Mouse (Mus musculus): ENCODE data around the gene Slc39a11. TPM values are rescaled to one million over a fixed set of nuclear protein-coding genes. Genes with fewer than 3 reads are reported as not detected.
A peak's percentile ranks its signal among the peaks of the same experiment; 100 is the strongest.

The Slc39a11 gene
- polyA plus RNA-seq, 1 experiment from 2014 or later, result 12.5 TPM

DNA sequence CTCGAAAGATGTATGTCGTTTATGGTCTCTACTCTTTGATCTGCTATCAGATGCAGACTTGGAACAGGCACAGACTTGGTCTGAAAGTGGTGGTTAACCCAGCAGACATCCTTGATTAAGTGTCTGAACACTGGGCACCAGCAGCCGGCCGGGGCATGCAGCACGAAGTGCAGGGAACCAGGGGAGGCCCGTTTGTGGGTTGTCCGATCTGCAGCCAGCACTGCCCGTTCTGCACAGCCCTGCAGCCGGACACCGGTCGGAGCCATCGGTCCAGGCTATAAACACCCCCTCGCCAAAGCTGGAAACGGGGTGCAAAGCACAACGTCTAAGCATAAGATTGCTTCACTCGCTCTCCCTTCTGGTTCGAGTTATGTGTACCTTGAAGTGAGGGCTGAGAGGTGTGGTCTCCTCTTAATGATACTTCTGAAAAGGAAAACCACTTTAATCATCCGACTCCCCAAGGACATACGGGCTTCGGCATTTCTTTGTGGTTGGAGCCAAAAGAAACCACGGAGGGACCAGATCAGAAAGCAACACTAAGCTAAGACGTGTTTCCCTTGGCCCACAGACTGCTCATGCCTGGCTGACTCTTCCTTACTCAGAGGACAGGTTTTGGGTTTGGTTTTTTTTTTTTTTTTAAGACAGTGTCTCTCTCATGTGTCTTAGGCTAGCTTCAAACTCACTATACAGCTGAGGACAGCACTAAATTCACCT, 352.8 kb downstream of the Slc39a11 start:
- H3K27ac ChIP-seq (replicated peaks; ENCODE audit: low read depth, low read length), result 0 out of 2 replicates have a peak overlapping the region, but pooled peaks have one; percentile 4
- DNase-seq (ENCODE audit: low spot score), result peak; percentile 41
- no peaks in the 10 kb centered on the region for H3K4me1 ChIP-seq (ENCODE audit: control insufficient read depth, insufficient read depth, low read length)
- H3K36me3 ChIP-seq (replicated peaks; ENCODE audit: control insufficient read depth, insufficient read depth, low read depth, low read length), result no peaks in the 10 kb centered on the region
- 77% methylated on average over 22 of the region's 22 CpGs for WGBS
- no peak for ATAC-seq (replicated peaks; ENCODE audit: insufficient number of reproducible peaks, low FRiP score, low TSS enrichment, low read depth)
- H3K27me3 ChIP-seq (ENCODE audit: control insufficient read depth, insufficient read depth, low read length), result no peaks in the 10 kb centered on the region
- H3K4me3 ChIP-seq (ENCODE audit: low read depth, low read length), result no peak overlapping the region
- no peak overlapping the region for H3K4me2 ChIP-seq (ENCODE audit: low read depth, low read length)
- no peaks in the 10 kb centered on the region for H3K9me3 ChIP-seq (replicated peaks; ENCODE audit: control insufficient read depth, low read length)
- H3K9ac ChIP-seq (replicated peaks; ENCODE audit: low read length), result no peak overlapping the region

GRCm38 (mm10) chr11:113296162-113296561, 353.7 kb downstream of the Slc39a11 start:
- no peaks in the 10 kb centered on the region for H3K9me3 ChIP-seq (replicated peaks; ENCODE audit: control insufficient read depth, low read length)
- no peaks in the 10 kb centered on the region for H3K36me3 ChIP-seq (replicated peaks; ENCODE audit: control insufficient read depth, insufficient read depth, low read depth, low read length)
- H3K27ac ChIP-seq (replicated peaks; ENCODE audit: low read depth, low read length), result no peak overlapping the region
- ATAC-seq (replicated peaks; ENCODE audit: insufficient number of reproducible peaks, low FRiP score, low TSS enrichment, low read depth) (no peak), DNase-seq (ENCODE audit: low spot score) (peak; percentile 82)
- no peak overlapping the region for H3K4me2 ChIP-seq (ENCODE audit: low read depth, low read length)
- no peak overlapping the region for H3K4me3 ChIP-seq (ENCODE audit: low read depth, low read length)
- no peak overlapping the region for H3K9ac ChIP-seq (replicated peaks; ENCODE audit: low read length)
- no peaks in the 10 kb centered on the region for H3K4me1 ChIP-seq (ENCODE audit: control insufficient read depth, insufficient read depth, low read length)
- H3K27me3 ChIP-seq (ENCODE audit: control insufficient read depth, insufficient read depth, low read length), result no peaks in the 10 kb centered on the region
- 38% methylated on average over 7 of the region's 7 CpGs for WGBS

- 31% methylated on average over 8 of the region's 8 CpGs for WGBS
- Histone ChIP-seq H3K27ac (replicated peaks; ENCODE audit: low read depth, low read length) (no peak overlapping the region), H3K4me3 (ENCODE audit: low read depth, low read length) (no peak overlapping the region), H3K9ac (replicated peaks; ENCODE audit: low read length) (no peak overlapping the region), H3K9me3 (replicated peaks; ENCODE audit: control insufficient read depth, low read length) (no peaks in the 10 kb centered on the region), H3K36me3 (replicated peaks; ENCODE audit: control insufficient read depth, insufficient read depth, low read depth, low read length) (no peaks in the 10 kb centered on the region), H3K4me2 (ENCODE audit: low read depth, low read length) (no peak overlapping the region), H3K27me3 (ENCODE audit: control insufficient read depth, insufficient read depth, low read length) (no peaks in the 10 kb centered on the region), H3K4me1 (ENCODE audit: control insufficient read depth, insufficient read depth, low read length) (no peaks in the 10 kb centered on the region)
- ATAC-seq (replicated peaks; ENCODE audit: insufficient number of reproducible peaks, low FRiP score, low TSS enrichment, low read depth) (peak; percentile 27; the same call in 1 of the 2 replicates), DNase-seq (ENCODE audit: low spot score) (peak; percentile 36)
These were observed 355.4 kb downstream of the Slc39a11 start for GRCm38 (mm10) chr11:113294518-113294917.

DNA sequence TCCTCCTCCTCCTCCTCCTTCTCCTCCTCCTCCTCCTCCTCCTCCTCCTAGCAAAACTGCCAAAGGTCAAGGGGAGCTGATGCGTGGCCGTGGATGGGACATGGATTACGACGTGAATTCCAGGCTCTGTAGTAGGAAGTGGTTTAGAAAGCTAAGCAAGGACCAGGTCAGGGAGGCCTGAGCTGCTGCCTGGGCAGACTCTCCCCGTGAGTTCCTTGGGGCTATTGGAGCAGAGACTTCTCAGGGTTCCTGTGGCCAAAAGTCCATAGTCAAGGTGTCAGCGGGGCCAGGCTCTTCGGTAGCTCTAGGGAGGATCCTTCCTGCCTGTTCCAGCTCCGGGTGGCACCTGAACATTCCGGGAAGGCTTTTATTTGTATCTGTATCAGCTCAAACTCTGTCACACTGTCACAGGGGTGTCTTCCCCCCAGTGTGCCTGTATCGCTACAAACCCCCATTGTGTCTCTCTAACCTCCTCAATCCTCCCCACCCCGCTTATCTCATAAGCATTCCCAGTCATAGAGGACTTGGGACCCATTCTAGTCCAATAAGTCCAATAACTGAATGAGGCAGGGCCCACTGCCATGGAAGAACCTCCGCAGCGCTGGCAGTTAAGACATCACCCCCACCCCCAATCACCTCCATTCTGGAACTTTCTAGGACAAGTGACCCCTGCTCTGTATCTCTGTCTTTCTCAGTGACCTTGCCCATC, 356.8 kb downstream of the Slc39a11 start:
- 74% methylated on average over 13 of the region's 13 CpGs for WGBS
- no peaks in the 10 kb centered on the region for H3K9me3 ChIP-seq (replicated peaks; ENCODE audit: control insufficient read depth, low read length)
- no peaks in the 10 kb centered on the region for H3K27me3 ChIP-seq (ENCODE audit: control insufficient read depth, insufficient read depth, low read length)
- H3K36me3 ChIP-seq (replicated peaks; ENCODE audit: control insufficient read depth, insufficient read depth, low read depth, low read length), result no peaks in the 10 kb centered on the region
- no peak overlapping the region for H3K4me3 ChIP-seq (ENCODE audit: low read depth, low read length)
- no peak for DNase-seq (ENCODE audit: low spot score)
- H3K4me2 ChIP-seq (ENCODE audit: low read depth, low read length), result no peak overlapping the region
- no peaks in the 10 kb centered on the region for H3K4me1 ChIP-seq (ENCODE audit: control insufficient read depth, insufficient read depth, low read length)
- no peak overlapping the region for H3K27ac ChIP-seq (replicated peaks; ENCODE audit: low read depth, low read length)
- no peak overlapping the region for H3K9ac ChIP-seq (replicated peaks; ENCODE audit: low read length)
- no peak for ATAC-seq (replicated peaks; ENCODE audit: insufficient number of reproducible peaks, low FRiP score, low TSS enrichment, low read depth)

DNA sequence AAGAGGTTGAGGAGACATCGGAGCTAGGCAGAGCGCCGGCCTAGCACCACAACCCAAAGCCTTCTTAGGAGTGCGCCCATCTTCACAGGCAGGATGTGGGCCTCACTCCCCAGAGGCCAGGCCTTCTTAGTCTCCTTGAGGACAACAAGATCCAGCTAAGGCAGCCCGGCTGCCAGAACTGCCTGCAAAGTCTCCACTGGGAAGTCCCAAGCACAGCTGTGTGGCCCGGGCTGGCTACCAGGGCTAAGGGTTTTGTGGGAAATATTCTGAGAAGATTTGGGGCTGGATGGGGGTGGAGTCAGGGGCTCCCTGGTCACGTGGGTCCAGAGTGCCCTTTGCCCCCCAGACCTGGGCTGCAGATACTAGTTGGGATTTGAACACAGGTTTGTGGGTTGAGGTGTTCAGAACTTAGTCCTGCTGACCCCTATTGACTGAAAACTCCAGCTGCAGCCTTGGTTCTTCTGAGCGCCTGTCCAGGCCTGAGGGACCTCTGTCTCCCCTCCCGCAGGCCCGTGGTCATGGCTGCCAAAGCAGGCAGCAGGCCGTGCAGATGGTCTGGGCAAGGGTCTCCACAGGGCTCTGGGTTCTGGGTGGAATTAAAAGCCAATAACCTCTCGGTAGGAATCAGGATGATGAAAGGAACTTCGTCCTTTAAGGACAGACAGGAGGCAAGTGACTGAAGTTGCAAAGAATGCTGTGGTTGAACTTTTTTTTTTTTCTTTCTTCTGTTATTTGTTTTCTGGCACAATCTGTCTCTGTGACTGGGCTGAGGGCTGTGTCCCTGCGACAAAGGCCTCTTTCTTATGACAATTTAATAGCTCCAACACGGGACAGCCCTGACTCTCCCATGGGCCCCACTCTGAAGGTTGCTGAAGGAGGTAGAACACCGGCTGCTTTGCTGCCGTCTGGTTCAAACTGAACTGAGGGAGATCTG, 357.8 kb downstream of the Slc39a11 start:
- 49% methylated on average over 17 of the region's 17 CpGs for WGBS
- DNase-seq (ENCODE audit: low spot score), result no peak
- Histone ChIP-seq H3K4me3 (ENCODE audit: low read depth, low read length) (no peak overlapping the region), H3K9ac (replicated peaks; ENCODE audit: low read length) (no peak overlapping the region), H3K36me3 (replicated peaks; ENCODE audit: control insufficient read depth, insufficient read depth, low read depth, low read length) (no peaks in the 10 kb centered on the region), H3K4me1 (ENCODE audit: control insufficient read depth, insufficient read depth, low read length) (no peaks in the 10 kb centered on the region), H3K27ac (replicated peaks; ENCODE audit: low read depth, low read length) (no peak overlapping the region), H3K9me3 (replicated peaks; ENCODE audit: control insufficient read depth, low read length) (no peaks in the 10 kb centered on the region), H3K4me2 (ENCODE audit: low read depth, low read length) (no peak overlapping the region), H3K27me3 (ENCODE audit: control insufficient read depth, insufficient read depth, low read length) (no peaks in the 10 kb centered on the region)
- ATAC-seq (replicated peaks; ENCODE audit: insufficient number of reproducible peaks, low FRiP score, low TSS enrichment, low read depth), result no peak

GRCm38 (mm10) chr11:113290911-113291310, 359.0 kb downstream of the Slc39a11 start:
- ATAC-seq (replicated peaks; ENCODE audit: insufficient number of reproducible peaks, low FRiP score, low TSS enrichment, low read depth) (no peak), DNase-seq (ENCODE audit: low spot score) (no peak)
- no peaks in the 10 kb centered on the region for H3K4me1 ChIP-seq (ENCODE audit: control insufficient read depth, insufficient read depth, low read length)
- no peak overlapping the region for H3K4me3 ChIP-seq (ENCODE audit: low read depth, low read length)
- no peaks in the 10 kb centered on the region for H3K36me3 ChIP-seq (replicated peaks; ENCODE audit: control insufficient read depth, insufficient read depth, low read depth, low read length)
- H3K27me3 ChIP-seq (ENCODE audit: control insufficient read depth, insufficient read depth, low read length), result no peaks in the 10 kb centered on the region
- 68% methylated on average over 14 of the region's 14 CpGs for WGBS
- no peak overlapping the region for H3K27ac ChIP-seq (replicated peaks; ENCODE audit: low read depth, low read length)
- H3K9ac ChIP-seq (replicated peaks; ENCODE audit: low read length), result no peak overlapping the region
- H3K9me3 ChIP-seq (replicated peaks; ENCODE audit: control insufficient read depth, low read length), result no peaks in the 10 kb centered on the region
- no peak overlapping the region for H3K4me2 ChIP-seq (ENCODE audit: low read depth, low read length)

GRCm38 (mm10) chr11:113284951-113285741, 364.7 kb downstream of the Slc39a11 start:
- Histone ChIP-seq H3K27me3 (ENCODE audit: control insufficient read depth, insufficient read depth, low read length) (no peaks in the 10 kb centered on the region), H3K4me1 (ENCODE audit: control insufficient read depth, insufficient read depth, low read length) (no peaks in the 10 kb centered on the region; the same call in 1 of the 2 replicates), H3K36me3 (replicated peaks; ENCODE audit: control insufficient read depth, insufficient read depth, low read depth, low read length) (no peaks in the 10 kb centered on the region), H3K9ac (replicated peaks; ENCODE audit: low read length) (no peak overlapping the region), H3K27ac (replicated peaks; ENCODE audit: low read depth, low read length) (no peak overlapping the region), H3K9me3 (replicated peaks; ENCODE audit: control insufficient read depth, low read length) (no peaks in the 10 kb centered on the region), H3K4me3 (ENCODE audit: low read depth, low read length) (no peak overlapping the region), H3K4me2 (ENCODE audit: low read depth, low read length) (no peak overlapping the region)
- DNase-seq (ENCODE audit: low spot score), result no peak
- ATAC-seq (replicated peaks; ENCODE audit: insufficient number of reproducible peaks, low FRiP score, low TSS enrichment, low read depth), result no peak
- 81% methylated on average over 27 of the region's 27 CpGs for WGBS

All from embryonic facial prominence, embryonic 11.5 days (tissue).